Mouse (Mus musculus) kidney, adult 2 months (tissue): ENCODE measurements around the gene Akap11. TPM values are rescaled to one million over a fixed set of nuclear protein-coding genes. Genes with fewer than 3 reads are reported as not detected.

Source experiments
- DNase-seq: peaks from one replicate; pipeline ENCODE4 v3.0.0; 2021
- H3K27ac ChIP-seq: fragments of 200-500 bp; 2 replicates; pipeline ENCODE4 v1.5.1; 2012; ENCODE audit warnings: low read depth, low read length, control low read depth, inconsistent platforms; ENCODE audit not compliant: insufficient read depth
- H3K27me3 ChIP-seq: fragments of 200-500 bp; replicated peaks from 2 replicates; pipeline ENCODE4 v1.6.1; 2012; ENCODE audit warnings: mild to moderate bottlenecking, moderate library complexity, low read length, inconsistent platforms; ENCODE audit not compliant: control insufficient read depth, insufficient read depth
- H3K36me3 ChIP-seq: fragments of 200-500 bp; 2 replicates; pipeline ENCODE4 v1.6.1; 2012; ENCODE audit warnings: mild to moderate bottlenecking, moderate library complexity, low read length, inconsistent platforms; ENCODE audit not compliant: control insufficient read depth, insufficient read depth
- H3K4me1 ChIP-seq: fragments of 200-500 bp; 2 replicates; pipeline ENCODE4 v1.6.1; 2011; ENCODE audit warnings: low read length; ENCODE audit not compliant: control insufficient read depth, insufficient read depth
- H3K4me3 ChIP-seq: fragments of 200-500 bp; 2 replicates; pipeline ENCODE4 v1.5.1; 2011; ENCODE audit warnings: mild to moderate bottlenecking, low read depth, low read length, control low read depth; ENCODE audit not compliant: insufficient read depth
- CTCF ChIP-seq: fragments of 200-500 bp; conservative IDR thresholded peaks from 2 replicates; pipeline ENCODE4 v1.5.1; 2011; ENCODE audit warnings: low read depth, mild to moderate bottlenecking, control low read depth, low read length, moderate library complexity, mixed read lengths; ENCODE audit not compliant: insufficient read depth, insufficient read length
- POLR2A ChIP-seq: fragments of 200-500 bp; IDR thresholded peaks from one replicate; pipeline ENCODE4 v1.6.1; 2011; ENCODE audit warnings: low read depth, low read length, control low read depth
- WGBS: fragments of 180-500 bp; shearing (Covaris S2); methylation state at CpG from one replicate; pipeline ENCODE4 v1.1.7; 2018; 5-methylcytosine and 5-hydroxymethylcytosine counted together
- polyA plus RNA-seq: library from polyadenylated mRNA; depleted of rRNA; stranded (reverse); fragments of >200 nt; gene quantifications from 2 replicates; pipeline ENCODE4 v1.2.3, GENCODE M21; 2012; rRNA removed

The Akap11 gene
- polyA plus RNA-seq, 1 experiment, result 9.1 TPM

GRCm38 (mm10) chr14:78448017-78448416, 88.6 kb downstream of the Akap11 start:
- Histone ChIP-seq H3K27me3 (no peaks in the 10 kb centered on the region), H3K4me1 (no peaks in the 10 kb centered on the region), H3K36me3 (no peaks in the 10 kb centered on the region), H3K4me3 (no peak overlapping the region), H3K27ac (no peak overlapping the region)
- WGBS, result 96% methylated on average over 12 of the region's 12 CpGs
- DNase-seq, result no peak
- TF ChIP-seq CTCF (no peak), POLR2A (no peak)

- no peak overlapping the region for H3K4me3 ChIP-seq
- H3K36me3 ChIP-seq, result no peaks in the 10 kb centered on the region
- 73% methylated on average over 3 of the region's 3 CpGs for WGBS
- no peaks in the 10 kb centered on the region for H3K27me3 ChIP-seq
- DNase-seq, result no peak
- TF ChIP-seq POLR2A, result no peak
- no peak for TF ChIP-seq CTCF
- no peak overlapping the region for H3K27ac ChIP-seq
- no peaks in the 10 kb centered on the region for H3K4me1 ChIP-seq
Measured at GRCm38 (mm10) chr14:78447542-78447941, 89.1 kb downstream of the Akap11 start.

Other genes starting within 250 kb of the Akap11 start
- 0.16 TPM in 1 of 2 replicates, not detected in the other for gene Tnfsf11, start 228.8 kb downstream of the Akap11 start, polyA plus RNA-seq
- 1.9 and 2.6 TPM in 2 replicates for gene Dgkh, start 196.0 kb upstream of the Akap11 start, polyA plus RNA-seq